Mouse (Mus musculus) thymus, adult 2 months (tissue): ENCODE measurements at regions not wholly inside any gene's neighbourhood (a gene's known extent, or its start where the extent isn't known, plus 50 kb on each side); places are given as distances from the start of the nearest gene placed in this dataset.

Experiments used
- DNase-seq: peaks from one replicate; pipeline ENCODE4 v3.0.0; 2021
- H3K27ac ChIP-seq: fragments of 200-500 bp; 2 replicates; pipeline ENCODE4 v1.5.1; 2012; ENCODE audit warnings: low read length, control low read depth; ENCODE audit not compliant: control insufficient read depth, insufficient read depth
- H3K27me3 ChIP-seq: fragments of 200-500 bp; 2 replicates; pipeline ENCODE4 v1.6.1; 2012; ENCODE audit warnings: mild to moderate bottlenecking, low read length, moderate library complexity, mixed read lengths; ENCODE audit not compliant: control insufficient read depth, insufficient read depth
- H3K36me3 ChIP-seq: fragments of 200-500 bp; 2 replicates; pipeline ENCODE4 v1.6.1; 2012; ENCODE audit warnings: mild to moderate bottlenecking, low read length, moderate library complexity; ENCODE audit not compliant: control insufficient read depth, insufficient read depth
- H3K4me1 ChIP-seq: fragments of 200-500 bp; replicated peaks from 2 replicates; pipeline ENCODE4 v1.6.1; 2012; ENCODE audit warnings: low read length; ENCODE audit not compliant: control insufficient read depth, insufficient read depth
- H3K4me3 ChIP-seq: fragments of 200-500 bp; 2 replicates; pipeline ENCODE4 v1.5.1; 2012; ENCODE audit warnings: mild to moderate bottlenecking, low read length, control low read depth, moderate library complexity; ENCODE audit not compliant: control insufficient read depth, insufficient read depth
- CTCF ChIP-seq: fragments of 200-500 bp; IDR thresholded peaks from 2 replicates; pipeline ENCODE4 v1.5.1; 2012; ENCODE audit warnings: mild to moderate bottlenecking, control low read depth, low read length, moderate library complexity, borderline replicate concordance; ENCODE audit not compliant: control insufficient read depth, poor library complexity, insufficient read depth; ENCODE audit errors: extremely low read depth
- POLR2A ChIP-seq: fragments of 200-500 bp; IDR thresholded peaks from 2 replicates; pipeline ENCODE4 v1.6.1; 2012; ENCODE audit warnings: mild to moderate bottlenecking, low read length, control low read depth, moderate library complexity; ENCODE audit not compliant: control insufficient read depth, poor library complexity, insufficient read depth; ENCODE audit errors: extremely low read depth
- WGBS: fragments of 180-500 bp; shearing (Covaris S2); methylation state at CpG from one replicate; pipeline ENCODE4 v1.1.7; 2018; 5-methylcytosine and 5-hydroxymethylcytosine counted together

GRCm38 (mm10) chr13:107338111-107338510, 316.2 kb upstream of the Kif2a start:
- Histone ChIP-seq H3K27ac (no peak overlapping the region), H3K36me3 (no peaks in the 10 kb centered on the region), H3K27me3 (no peaks in the 10 kb centered on the region), H3K4me1 (no peaks in the 10 kb centered on the region), H3K4me3 (no peak overlapping the region)
- WGBS = 92% methylated on average over 12 of the region's 12 CpGs
- no peak for DNase-seq
- TF ChIP-seq POLR2A = no peak
- no peak for TF ChIP-seq CTCF

- WGBS = 94% methylated on average over 10 of the region's 10 CpGs
- H3K36me3 ChIP-seq = no peaks in the 10 kb centered on the region
- no peak for DNase-seq
- H3K4me3 ChIP-seq = no peak overlapping the region
- H3K4me1 ChIP-seq = no peaks in the 10 kb centered on the region
- TF ChIP-seq POLR2A (no peak), CTCF (no peak)
- H3K27me3 ChIP-seq = no peaks in the 10 kb centered on the region
- no peak overlapping the region for H3K27ac ChIP-seq
Measured at GRCm38 (mm10) chr13:107337111-107337510, 315.2 kb upstream of the Kif2a start.

GRCm38 (mm10) chr13:107329348-107329747, 307.4 kb upstream of the Kif2a start:
- H3K4me3 ChIP-seq = no peak overlapping the region
- no peaks in the 10 kb centered on the region for H3K4me1 ChIP-seq
- WGBS = 86% methylated on average over 5 of the region's 5 CpGs
- DNase-seq = no peak
- H3K27ac ChIP-seq = no peak overlapping the region
- no peaks in the 10 kb centered on the region for H3K27me3 ChIP-seq
- TF ChIP-seq CTCF = no peak
- no peak for TF ChIP-seq POLR2A
- no peaks in the 10 kb centered on the region for H3K36me3 ChIP-seq

- DNase-seq = peak; percentile 51
- WGBS = 69% methylated on average over 3 of the region's 3 CpGs
Measured at GRCm38 (mm10) chr13:107325707-107326495, 304.0 kb upstream of the Kif2a start.

GRCm38 (mm10) chr13:107314746-107315145, 292.8 kb upstream of the Kif2a start:
- H3K36me3 ChIP-seq = no peaks in the 10 kb centered on the region
- TF ChIP-seq POLR2A = no peak
- no peak for TF ChIP-seq CTCF
- no peak overlapping the region for H3K27ac ChIP-seq
- no peaks in the 10 kb centered on the region for H3K4me1 ChIP-seq
- no peak for DNase-seq
- H3K4me3 ChIP-seq = no peak overlapping the region
- 95% methylated on average over 7 of the region's 7 CpGs for WGBS
- H3K27me3 ChIP-seq = no peaks in the 10 kb centered on the region

More at GRCm38 (mm10) chr13:107325707-107326495, 304.0 kb upstream of the Kif2a start:
- no peaks in the 10 kb centered on the region for H3K36me3 ChIP-seq
- H3K27me3 ChIP-seq = no peaks in the 10 kb centered on the region
- no peak overlapping the region for H3K27ac ChIP-seq
- TF ChIP-seq CTCF = no peak
- TF ChIP-seq POLR2A = no peak
- H3K4me1 ChIP-seq = no peaks in the 10 kb centered on the region
- no peak overlapping the region for H3K4me3 ChIP-seq

- Histone ChIP-seq H3K27me3 (no peaks in the 10 kb centered on the region), H3K36me3 (no peaks in the 10 kb centered on the region), H3K4me1 (no peaks in the 10 kb centered on the region), H3K4me3 (no peak overlapping the region), H3K27ac (no peak overlapping the region)
- DNase-seq = no peak
- WGBS = 87% methylated on average over 6 of the region's 6 CpGs
- TF ChIP-seq CTCF (no peak), POLR2A (no peak)
Measured at GRCm38 (mm10) chr13:107308958-107309639, 287.2 kb upstream of the Kif2a start.
